Mouse (Mus musculus) cerebellum, adult 9-10 months (tissue): ENCODE measurements around the gene Cilp.
A peak's percentile ranks its signal among the peaks of the same experiment; 100 is the strongest.
"Not testable (repeated sequence)": the region's sequence is repeated elsewhere in the genome, so short reads cannot be mapped to it uniquely, and the experiment has no call there.

Experiments
- DNase-seq: peaks from one replicate; pipeline ENCODE4 v3.0.0; 2022

Gene Cilp

GRCm38 (mm10) chr9:65264959-65265358 lies at the start of gene Cilp:
Cilp (plus strand) TSS chr9:65265180.
- no peak for DNase-seq

GRCm38 (mm10) chr9:65215494-65216126 lies 49.4 kb upstream of the Cilp start:
- DNase-seq = no peak

GRCm38 (mm10) chr9:65216972-65217371 lies 48.0 kb upstream of the Cilp start:
- DNase-seq = no peak

- no peak for DNase-seq
These were observed 47.3 kb upstream of the Cilp start for GRCm38 (mm10) chr9:65217661-65218060.

GRCm38 (mm10) chr9:65218916-65219315 lies 46.1 kb upstream of the Cilp start:
- no peak for DNase-seq

- not testable (repeated sequence) for DNase-seq
These were observed 44.6 kb upstream of the Cilp start for GRCm38 (mm10) chr9:65220398-65220797.

- DNase-seq = no peak
These were observed 41.1 kb upstream of the Cilp start for GRCm38 (mm10) chr9:65223927-65224326.

GRCm38 (mm10) chr9:65225795-65226194 lies 39.2 kb upstream of the Cilp start:
- peak; percentile 41 for DNase-seq

- DNase-seq = no peak
These were observed 34.7 kb upstream of the Cilp start for GRCm38 (mm10) chr9:65230250-65230649.

GRCm38 (mm10) chr9:65231284-65231683 lies 33.7 kb upstream of the Cilp start:
- no peak for DNase-seq

- no peak for DNase-seq
These were observed 31.6 kb upstream of the Cilp start for GRCm38 (mm10) chr9:65233243-65233985.

GRCm38 (mm10) chr9:65234734-65235133 lies 30.2 kb upstream of the Cilp start:
- no peak for DNase-seq

GRCm38 (mm10) chr9:65235601-65236000 lies 29.4 kb upstream of the Cilp start:
- DNase-seq = no peak

- DNase-seq = no peak
These were observed 27.4 kb upstream of the Cilp start for GRCm38 (mm10) chr9:65237616-65238015.

- DNase-seq = no peak
These were observed 26.7 kb upstream of the Cilp start for GRCm38 (mm10) chr9:65238191-65238760.

- no peak for DNase-seq
These were observed 25.8 kb upstream of the Cilp start for GRCm38 (mm10) chr9:65239176-65239575.

- no peak for DNase-seq
These were observed 25.2 kb upstream of the Cilp start for GRCm38 (mm10) chr9:65239731-65240130.

GRCm38 (mm10) chr9:65240587-65240986 lies 24.4 kb upstream of the Cilp start:
- DNase-seq = no peak

- no peak for DNase-seq
These were observed 23.0 kb upstream of the Cilp start for GRCm38 (mm10) chr9:65241973-65242372.

GRCm38 (mm10) chr9:65243249-65243648 lies 21.7 kb upstream of the Cilp start:
- no peak for DNase-seq

GRCm38 (mm10) chr9:65244036-65244806 lies 20.8 kb upstream of the Cilp start:
- DNase-seq = no peak

GRCm38 (mm10) chr9:65247502-65248376 lies 17.2 kb upstream of the Cilp start:
- DNase-seq = no peak

- no peak for DNase-seq
These were observed 16.6 kb upstream of the Cilp start for GRCm38 (mm10) chr9:65248377-65248690.
